Mouse (Mus musculus) midbrain, embryonic 13.5 days (tissue): ENCODE results near the gene Noxred1. TPM values are rescaled to one million over a fixed set of nuclear protein-coding genes. Genes with fewer than 3 reads are reported as not detected.
"Not testable (repeated sequence)": the region's sequence is repeated elsewhere in the genome, so short reads cannot be mapped to it uniquely, and the experiment has no call there.

ENCODE experiments used
- ATAC-seq: fragments of 200-750 bp; cut with Nextera tagmentation; 2 replicates; pipeline ENCODE4 v1.8.0; 2017; ENCODE audit warnings: mild to moderate bottlenecking, moderate TSS enrichment, moderate library complexity
- H3K27ac ChIP-seq: fragments of 300-500 bp; sonication (generic); 2 replicates; pipeline ENCODE4 v1.5.1; 2015; ENCODE audit warnings: inconsistent platforms, mild to moderate bottlenecking, moderate library complexity
- H3K27me3 ChIP-seq: fragments of 300-500 bp; sonication (generic); 2 replicates; pipeline ENCODE4 v1.6.1; 2015; ENCODE audit warnings: mild to moderate bottlenecking, inconsistent platforms
- H3K36me3 ChIP-seq: fragments of 300-500 bp; sonication (generic); 2 replicates; pipeline ENCODE4 v1.6.1; 2015; ENCODE audit warnings: mild to moderate bottlenecking, inconsistent platforms
- H3K4me1 ChIP-seq: fragments of 300-500 bp; sonication (generic); replicated peaks from 2 replicates; pipeline ENCODE4 v1.6.1; 2015; ENCODE audit warnings: inconsistent platforms
- H3K4me2 ChIP-seq: fragments of 300-500 bp; sonication (generic); replicated peaks from 2 replicates; pipeline ENCODE4 v1.6.1; 2015; ENCODE audit warnings: moderate library complexity, mild to moderate bottlenecking, inconsistent platforms
- H3K4me3 ChIP-seq: fragments of 300-500 bp; sonication (generic); replicated peaks from 2 replicates; pipeline ENCODE4 v1.5.1; 2015; ENCODE audit warnings: mild to moderate bottlenecking, inconsistent platforms
- H3K9ac ChIP-seq: fragments of 300-500 bp; sonication (generic); replicated peaks from 2 replicates; pipeline ENCODE4 v1.6.1; 2015; ENCODE audit warnings: mild to moderate bottlenecking, inconsistent platforms
- H3K9me3 ChIP-seq: fragments of 300-500 bp; sonication (generic); 2 replicates; pipeline ENCODE4 v1.6.1; 2016; ENCODE audit warnings: mild to moderate bottlenecking, inconsistent platforms
- whole genome bisulfite sequencing: fragments of 180-500 bp; shearing (Covaris S2); methylation state at CpG from one replicate; pipeline ENCODE4 v1.1.7; 2015; 5-methylcytosine and 5-hydroxymethylcytosine counted together
- polyA plus RNA-seq: library from polyadenylated mRNA; unstranded; fragments of >200 nt; fragmentation: Nextera tagmentation; extraction: Ambion mirVana; gene quantifications from 2 replicates; pipeline ENCODE4 v1.2.1, GENCODE M21; 2015

Gene Noxred1
- polyA plus RNA-seq = 1.4 and 1.7 TPM in 2 replicates

GRCm38 (mm10) chr12:87238632-87239031, at the start of gene Noxred1:
Gene Noxred1, minus strand, starts transcription at chr12:87238732.
- H3K27me3 ChIP-seq = no peaks in the 10 kb centered on the region
- no peak for ATAC-seq
- no peak within 1 kb of the TSS for H3K4me2 ChIP-seq
- no peaks in the 10 kb centered on the region for H3K9me3 ChIP-seq
- no peak within 1 kb of the TSS for H3K27ac ChIP-seq
- 97% methylated on average over 1 of the region's 1 CpGs for WGBS
- peaks cover 53% of the 10 kb centered on the region for H3K36me3 ChIP-seq
- no peak within 1 kb of the TSS for H3K9ac ChIP-seq
- H3K4me3 ChIP-seq = no peak within 1 kb of the TSS
- H3K4me1 ChIP-seq = no peaks in the 10 kb centered on the region

GRCm38 (mm10) chr12:87284726-87285125, 46.2 kb upstream of the Noxred1 start:
- Histone ChIP-seq H3K9ac (no peak overlapping the region), H3K36me3 (no peaks in the 10 kb centered on the region), H3K4me3 (no peak overlapping the region), H3K4me2 (no peak overlapping the region), H3K4me1 (no peaks in the 10 kb centered on the region), H3K9me3 (no peaks in the 10 kb centered on the region), H3K27me3 (no peaks in the 10 kb centered on the region), H3K27ac (no peak overlapping the region)
- WGBS = 94% methylated on average over 5 of the region's 5 CpGs
- ATAC-seq = no peak

GRCm38 (mm10) chr12:87284268-87284667, 45.7 kb upstream of the Noxred1 start:
- H3K27ac ChIP-seq = no peak overlapping the region
- no peak overlapping the region for H3K4me3 ChIP-seq
- no peaks in the 10 kb centered on the region for H3K9me3 ChIP-seq
- ATAC-seq = no peak
- no peaks in the 10 kb centered on the region for H3K36me3 ChIP-seq
- H3K9ac ChIP-seq = no peak overlapping the region
- H3K27me3 ChIP-seq = no peaks in the 10 kb centered on the region
- 81% methylated on average over 4 of the region's 4 CpGs for WGBS
- no peak overlapping the region for H3K4me2 ChIP-seq
- H3K4me1 ChIP-seq = no peaks in the 10 kb centered on the region

GRCm38 (mm10) chr12:87283706-87284105, 45.2 kb upstream of the Noxred1 start:
- H3K36me3 ChIP-seq = no peaks in the 10 kb centered on the region
- H3K4me3 ChIP-seq = no peak overlapping the region
- H3K9ac ChIP-seq = no peak overlapping the region
- no peaks in the 10 kb centered on the region for H3K9me3 ChIP-seq
- no peak for ATAC-seq
- 58% methylated on average over 7 of the region's 7 CpGs for WGBS
- no peak overlapping the region for H3K27ac ChIP-seq
- H3K4me2 ChIP-seq = no peak overlapping the region
- H3K27me3 ChIP-seq = no peaks in the 10 kb centered on the region
- H3K4me1 ChIP-seq = no peaks in the 10 kb centered on the region

- H3K4me3 ChIP-seq = no peak overlapping the region
- H3K9ac ChIP-seq = no peak overlapping the region
- H3K27me3 ChIP-seq = no peaks in the 10 kb centered on the region
- H3K9me3 ChIP-seq = no peaks in the 10 kb centered on the region
- no peaks in the 10 kb centered on the region for H3K4me1 ChIP-seq
- no peak overlapping the region for H3K4me2 ChIP-seq
- H3K36me3 ChIP-seq = no peaks in the 10 kb centered on the region
- H3K27ac ChIP-seq = no peak overlapping the region
- 97% methylated on average over 4 of the region's 4 CpGs for WGBS
- no peak for ATAC-seq
Observed at GRCm38 (mm10) chr12:87282743-87283142, 44.2 kb upstream of the Noxred1 start.

- H3K4me2 ChIP-seq = no peak overlapping the region
- no peak overlapping the region for H3K27ac ChIP-seq
- H3K27me3 ChIP-seq = no peaks in the 10 kb centered on the region
- H3K9ac ChIP-seq = no peak overlapping the region
- H3K4me1 ChIP-seq = no peaks in the 10 kb centered on the region
- no peak overlapping the region for H3K4me3 ChIP-seq
- ATAC-seq = no peak
- no peaks in the 10 kb centered on the region for H3K9me3 ChIP-seq
- H3K36me3 ChIP-seq = no peaks in the 10 kb centered on the region
- 96% methylated on average over 1 of the region's 1 CpGs for WGBS
Observed at GRCm38 (mm10) chr12:87281766-87282165, 43.2 kb upstream of the Noxred1 start.

- 43% methylated on average over 14 of the region's 14 CpGs for WGBS
- H3K9ac ChIP-seq = no peak overlapping the region
- H3K9me3 ChIP-seq = no peaks in the 10 kb centered on the region
- H3K27me3 ChIP-seq = no peaks in the 10 kb centered on the region
- no peak overlapping the region for H3K27ac ChIP-seq
- no peaks in the 10 kb centered on the region for H3K4me1 ChIP-seq
- H3K4me3 ChIP-seq = no peak overlapping the region
- H3K4me2 ChIP-seq = no peak overlapping the region
- ATAC-seq = no peak
- peaks cover 18% of the 10 kb centered on the region for H3K36me3 ChIP-seq
Observed at GRCm38 (mm10) chr12:87279879-87280278, 41.3 kb upstream of the Noxred1 start.

GRCm38 (mm10) chr12:87279350-87279749, 40.8 kb upstream of the Noxred1 start:
- H3K27me3 ChIP-seq = no peaks in the 10 kb centered on the region
- no peaks in the 10 kb centered on the region for H3K9me3 ChIP-seq
- H3K9ac ChIP-seq = no peak overlapping the region
- H3K4me3 ChIP-seq = no peak overlapping the region
- no peaks in the 10 kb centered on the region for H3K4me1 ChIP-seq
- H3K36me3 ChIP-seq = peaks cover 23% of the 10 kb centered on the region
- ATAC-seq = peak; percentile 28; the same call in 1 of the 2 replicates
- no peak overlapping the region for H3K4me2 ChIP-seq
- no peak overlapping the region for H3K27ac ChIP-seq
- 59% methylated on average over 3 of the region's 3 CpGs for WGBS

GRCm38 (mm10) chr12:87278118-87278730, 39.7 kb upstream of the Noxred1 start:
- H3K9me3 ChIP-seq = no peaks in the 10 kb centered on the region
- peaks cover 34% of the 10 kb centered on the region for H3K36me3 ChIP-seq
- H3K27me3 ChIP-seq = no peaks in the 10 kb centered on the region
- H3K27ac ChIP-seq = no peak overlapping the region
- H3K4me2 ChIP-seq = no peak overlapping the region
- H3K4me1 ChIP-seq = no peaks in the 10 kb centered on the region
- 21% methylated on average over 6 of the region's 6 CpGs for WGBS
- no peak overlapping the region for H3K9ac ChIP-seq
- no peak for ATAC-seq
- no peak overlapping the region for H3K4me3 ChIP-seq

GRCm38 (mm10) chr12:87277251-87277650, 38.7 kb upstream of the Noxred1 start:
- 88% methylated on average over 4 of the region's 4 CpGs for WGBS
- not testable (repeated sequence) for ATAC-seq

GRCm38 (mm10) chr12:87274853-87275831, 36.6 kb upstream of the Noxred1 start:
- 93% methylated on average over 9 of the region's 9 CpGs for WGBS
- no peak for ATAC-seq
- Histone ChIP-seq H3K9me3 (no peaks in the 10 kb centered on the region), H3K4me1 (no peaks in the 10 kb centered on the region), H3K4me2 (no peak overlapping the region), H3K27me3 (no peaks in the 10 kb centered on the region), H3K9ac (no peak overlapping the region), H3K27ac (no peak overlapping the region), H3K36me3 (peaks cover 65% of the 10 kb centered on the region), H3K4me3 (no peak overlapping the region)

More at GRCm38 (mm10) chr12:87277251-87277650, 38.7 kb upstream of the Noxred1 start:
- peaks cover 44% of the 10 kb centered on the region for H3K36me3 ChIP-seq
- H3K4me3 ChIP-seq, H3K27me3 ChIP-seq, H3K4me1 ChIP-seq, H3K27ac ChIP-seq, H3K9me3 ChIP-seq, H3K9ac ChIP-seq, H3K4me2 ChIP-seq: not testable (repeated sequence)

GRCm38 (mm10) chr12:87267682-87268081, 29.1 kb upstream of the Noxred1 start:
- WGBS = 23% methylated on average over 4 of the region's 4 CpGs
- ATAC-seq = no peak

More at GRCm38 (mm10) chr12:87267682-87268081, 29.1 kb upstream of the Noxred1 start:
- peak overlapping the region; percentile 94 for H3K4me2 ChIP-seq
- H3K9me3 ChIP-seq = no peaks in the 10 kb centered on the region
- peaks cover 53% of the 10 kb centered on the region for H3K36me3 ChIP-seq
- H3K4me3 ChIP-seq = peak overlapping the region; percentile 82
- H3K27ac ChIP-seq = no peak overlapping the region
- no peaks in the 10 kb centered on the region for H3K27me3 ChIP-seq
- H3K4me1 ChIP-seq = peaks cover 27% of the 10 kb centered on the region
- peak overlapping the region; percentile 89 for H3K9ac ChIP-seq
